Mouse (Mus musculus) liver, embryonic 16.5 days (tissue): ENCODE measurements around the gene Rec8. TPM values are rescaled to one million over a fixed set of nuclear protein-coding genes. Genes with fewer than 3 reads are reported as not detected.
A peak's percentile ranks its signal among the peaks of the same experiment; 100 is the strongest.

Experiments used
- ATAC-seq: fragments of 200-750 bp; cut with Nextera tagmentation; 2 replicates; pipeline ENCODE4 v1.8.0; 2017; ENCODE audit warnings: low read depth, mild to moderate bottlenecking, moderate number of reproducible peaks, moderate library complexity
- H3K27ac ChIP-seq: fragments of 300-500 bp; sonication (generic); 2 replicates; pipeline ENCODE4 v1.5.1; 2014; ENCODE audit warnings: mild to moderate bottlenecking, low read length
- H3K27me3 ChIP-seq: fragments of 300-500 bp; sonication (generic); 2 replicates; pipeline ENCODE4 v1.6.1; 2014; ENCODE audit warnings: low read depth, low read length, mixed read lengths; ENCODE audit not compliant: control insufficient read depth, insufficient read depth
- H3K36me3 ChIP-seq: fragments of 300-500 bp; sonication (generic); 2 replicates; pipeline ENCODE4 v1.6.1; 2014; ENCODE audit warnings: mild to moderate bottlenecking; ENCODE audit not compliant: control insufficient read depth, insufficient read depth
- H3K4me1 ChIP-seq: fragments of 300-500 bp; sonication (generic); 2 replicates; pipeline ENCODE4 v1.6.1; 2014; ENCODE audit warnings: low read depth, low read length, mixed read lengths; ENCODE audit not compliant: control insufficient read depth
- H3K4me2 ChIP-seq: fragments of 300-500 bp; sonication (generic); 2 replicates; pipeline ENCODE4 v1.6.1; 2014; ENCODE audit warnings: low read depth, low read length, mixed read lengths
- H3K4me3 ChIP-seq: fragments of 300-500 bp; sonication (generic); 2 replicates; pipeline ENCODE4 v1.5.1; 2014; ENCODE audit warnings: low read depth, mild to moderate bottlenecking, low read length
- H3K9ac ChIP-seq: fragments of 300-500 bp; sonication (generic); 2 replicates; pipeline ENCODE4 v1.6.1; 2014; ENCODE audit warnings: low read depth, low read length
- H3K9me3 ChIP-seq: fragments of 300-500 bp; sonication (generic); replicated peaks from 2 replicates; pipeline ENCODE4 v1.6.1; 2016; ENCODE audit warnings: low read length; ENCODE audit not compliant: control insufficient read depth
- WGBS: fragments of 180-500 bp; shearing (Covaris S2); extraction: QIAGEN DNeasy Blood & Tissue Kit; methylation state at CpG from one replicate; pipeline ENCODE4 v1.1.7; 2014; ENCODE audit not compliant: insufficient replicate concordance; 5-methylcytosine and 5-hydroxymethylcytosine counted together
- polyA plus RNA-seq: library from polyadenylated mRNA; unstranded; fragments of >200 nt; fragmentation: Nextera tagmentation; extraction: Ambion mirVana; gene quantifications from 2 replicates; pipeline ENCODE4 v1.2.1, GENCODE M21; 2015

Rec8 gene
- polyA plus RNA-seq, 1 experiment from 2014 or later: 3.1 TPM

- H3K9ac ChIP-seq: peak overlapping the region; percentile 98
- 0 out of 2 replicates have a peak, but pooled peaks have one; percentile 2 for ATAC-seq
- peak overlapping the region; percentile 85 for H3K4me2 ChIP-seq
- peaks cover 32% of the 10 kb centered on the region for H3K36me3 ChIP-seq
- peaks cover 28% of the 10 kb centered on the region for H3K4me1 ChIP-seq
- WGBS: 19% methylated on average over 8 of the region's 8 CpGs
- H3K27ac ChIP-seq: peak overlapping the region; percentile 93
- no peaks in the 10 kb centered on the region for H3K27me3 ChIP-seq
- H3K4me3 ChIP-seq: peak overlapping the region; percentile 99
- H3K9me3 ChIP-seq: no peaks in the 10 kb centered on the region
These were observed 24.8 kb downstream of the Rec8 start for GRCm38 (mm10) chr14:55642679-55643059.

- no peaks in the 10 kb centered on the region for H3K9me3 ChIP-seq
- peak within 1 kb of the TSS; percentile 98 for H3K9ac ChIP-seq
- H3K4me3 ChIP-seq: peak within 1 kb of the TSS; percentile 99
- WGBS: under 1% methylated on average over 87 of the region's 89 CpGs
- peak; percentile 87 for ATAC-seq
- peak within 1 kb of the TSS; percentile 93 for H3K27ac ChIP-seq
- H3K4me2 ChIP-seq: peak within 1 kb of the TSS; percentile 85
- peaks cover 28% of the 10 kb centered on the region for H3K4me1 ChIP-seq
- H3K27me3 ChIP-seq: no peaks in the 10 kb centered on the region
- peaks cover 27% of the 10 kb centered on the region for H3K36me3 ChIP-seq
These were observed 25.4 kb downstream of the Rec8 start, which contains the start of gene Tm9sf1 for GRCm38 (mm10) chr14:55643060-55643907. Tm9sf1 (minus strand) TSS chr14:55643806.

GRCm38 (mm10) chr14:55644261-55644888, 26.5 kb downstream of the Rec8 start:
- 15% methylated on average over 17 of the region's 17 CpGs for WGBS
- H3K9me3 ChIP-seq: no peaks in the 10 kb centered on the region
- ATAC-seq: no peak
- peak overlapping the region; percentile 98 for H3K9ac ChIP-seq
- H3K4me2 ChIP-seq: peak overlapping the region; percentile 85
- peak overlapping the region; percentile 99 for H3K4me3 ChIP-seq
- H3K36me3 ChIP-seq: peaks cover 21% of the 10 kb centered on the region
- peaks cover 28% of the 10 kb centered on the region for H3K4me1 ChIP-seq
- peak overlapping the region; percentile 93 for H3K27ac ChIP-seq
- no peaks in the 10 kb centered on the region for H3K27me3 ChIP-seq

- Histone ChIP-seq H3K4me2 (no peak within 1 kb of the TSS), H3K4me3 (no peak within 1 kb of the TSS), H3K36me3 (peaks cover 4% of the 10 kb centered on the region; the same call in 1 of the 2 replicates), H3K27me3 (no peaks in the 10 kb centered on the region), H3K9ac (no peak within 1 kb of the TSS), H3K9me3 (no peaks in the 10 kb centered on the region), H3K27ac (no peak within 1 kb of the TSS), H3K4me1 (peaks cover 8% of the 10 kb centered on the region)
- 65% methylated on average over 2 of the region's 2 CpGs for WGBS
- no peak for ATAC-seq
These were observed 32.0 kb downstream of the Rec8 start, which contains the start of gene Tssk4 for GRCm38 (mm10) chr14:55649884-55650283. Tssk4 (plus strand) TSS chr14:55650184.

GRCm38 (mm10) chr14:55651528-55651927, 33.7 kb downstream of the Rec8 start:
- WGBS: 74% methylated on average over 7 of the region's 7 CpGs

GRCm38 (mm10) chr14:55656935-55657334, 39.1 kb downstream of the Rec8 start:
- H3K4me1 ChIP-seq: peaks cover 17% of the 10 kb centered on the region
- H3K9me3 ChIP-seq: no peaks in the 10 kb centered on the region
- no peak overlapping the region for H3K27ac ChIP-seq
- ATAC-seq: no peak
- no peak overlapping the region for H3K4me3 ChIP-seq
- 68% methylated on average over 3 of the region's 3 CpGs for WGBS
- H3K27me3 ChIP-seq: no peaks in the 10 kb centered on the region
- H3K36me3 ChIP-seq: peaks cover 4% of the 10 kb centered on the region; the same call in 1 of the 2 replicates
- H3K9ac ChIP-seq: no peak overlapping the region
- no peak overlapping the region for H3K4me2 ChIP-seq

More at GRCm38 (mm10) chr14:55651528-55651927, 33.7 kb downstream of the Rec8 start:
- no peaks in the 10 kb centered on the region for H3K27me3 ChIP-seq
- no peaks in the 10 kb centered on the region for H3K9me3 ChIP-seq
- no peaks in the 10 kb centered on the region for H3K4me1 ChIP-seq
- H3K4me3 ChIP-seq: no peak overlapping the region
- no peak overlapping the region for H3K27ac ChIP-seq
- no peaks in the 10 kb centered on the region for H3K36me3 ChIP-seq
- H3K9ac ChIP-seq: no peak overlapping the region
- no peak for ATAC-seq
- no peak overlapping the region for H3K4me2 ChIP-seq

- H3K4me1 ChIP-seq: peaks cover 17% of the 10 kb centered on the region
- H3K4me2 ChIP-seq: no peak overlapping the region
- no peaks in the 10 kb centered on the region for H3K9me3 ChIP-seq
- H3K27me3 ChIP-seq: no peaks in the 10 kb centered on the region
- H3K27ac ChIP-seq: no peak overlapping the region
- H3K4me3 ChIP-seq: no peak overlapping the region
- ATAC-seq: no peak
- H3K36me3 ChIP-seq: peaks cover 8% of the 10 kb centered on the region
- WGBS: 79% methylated on average over 5 of the region's 5 CpGs
- no peak overlapping the region for H3K9ac ChIP-seq
These were observed 40.2 kb downstream of the Rec8 start for GRCm38 (mm10) chr14:55658011-55658410.

- Histone ChIP-seq H3K27me3 (no peaks in the 10 kb centered on the region), H3K4me1 (peaks cover 17% of the 10 kb centered on the region), H3K4me3 (peak within 1 kb of the TSS; percentile 73), H3K27ac (peak within 1 kb of the TSS; percentile 45), H3K36me3 (peaks cover 8% of the 10 kb centered on the region), H3K9ac (peak within 1 kb of the TSS; percentile 67), H3K9me3 (no peaks in the 10 kb centered on the region), H3K4me2 (peak within 1 kb of the TSS; percentile 69)
- ATAC-seq: peak; percentile 94
- WGBS: under 1% methylated on average over 39 of the region's 39 CpGs
These were observed 42.2 kb downstream of the Rec8 start, which contains the start of gene Mdp1 for GRCm38 (mm10) chr14:55659960-55660573. Mdp1 (minus strand) TSS chr14:55660508.
